Mouse (Mus musculus): Measurements from ENCODE around the gene Foxf2.

Foxf2 gene

DNA sequence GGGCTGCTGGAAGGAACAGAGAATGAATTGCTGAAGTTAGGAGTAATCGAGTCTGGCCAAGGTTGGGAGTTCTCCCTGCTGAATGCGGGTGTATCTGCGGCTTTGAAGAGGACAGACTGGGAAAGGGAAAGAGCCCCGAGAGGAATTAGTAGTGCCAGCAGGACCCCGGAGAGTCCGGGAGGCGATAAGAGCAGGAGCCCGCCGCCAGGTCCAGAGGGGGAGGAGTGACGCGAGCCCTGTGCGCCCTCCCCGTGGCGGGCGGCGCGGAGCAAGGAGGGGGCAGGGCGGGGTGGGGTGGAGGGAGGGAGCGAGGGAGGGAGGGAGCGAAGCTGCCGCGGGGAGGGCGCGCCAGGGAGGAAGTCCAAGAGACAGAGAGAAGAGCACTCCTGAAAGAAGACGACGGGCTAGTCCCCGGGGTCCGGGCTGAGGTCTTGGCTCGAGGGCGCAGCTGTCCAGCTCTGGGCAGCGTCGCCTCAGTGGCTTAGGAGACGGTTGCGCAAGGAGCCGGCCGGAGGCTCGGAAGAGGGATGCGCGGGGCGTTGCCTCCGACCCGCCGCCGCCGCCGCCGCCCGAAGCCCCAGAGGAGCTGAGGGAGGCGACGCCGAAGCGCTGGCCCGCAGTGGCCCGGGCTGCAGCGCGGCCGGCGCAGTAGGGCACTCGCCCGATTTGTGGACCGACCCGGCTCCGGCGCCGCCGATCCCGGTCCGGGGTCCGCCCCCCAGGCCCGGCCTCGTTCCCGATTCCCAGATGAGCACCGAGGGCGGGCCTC, at the start of gene Foxf2:
Gene Foxf2 (plus strand): TSS at position 484 of the 769 bp plus-strand sequence.
- DNase-seq (ENCODE audit: low spot score in 2 of 2): no peak

DNA sequence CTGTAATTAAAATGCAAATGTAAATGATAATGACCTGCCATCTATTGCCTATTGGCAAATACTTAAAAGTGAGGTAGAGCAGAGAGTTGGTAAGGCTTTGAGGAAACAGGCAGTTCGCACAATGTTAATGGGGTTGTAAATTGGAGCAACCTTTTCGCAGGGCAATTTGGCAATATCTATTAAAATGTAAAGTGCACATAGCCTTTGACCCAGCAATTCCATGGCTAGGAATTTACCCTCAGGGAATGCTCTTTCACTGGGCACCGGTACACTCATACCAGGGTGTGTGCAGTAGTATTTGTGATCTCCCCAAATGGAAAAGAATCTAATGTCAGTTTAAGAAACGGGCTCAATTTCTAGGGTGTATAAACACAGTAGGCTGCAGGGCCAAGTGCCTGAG, 48.9 kb upstream of the Foxf2 start:
- no peak for DNase-seq (ENCODE audit: low spot score in 2 of 2)

DNA sequence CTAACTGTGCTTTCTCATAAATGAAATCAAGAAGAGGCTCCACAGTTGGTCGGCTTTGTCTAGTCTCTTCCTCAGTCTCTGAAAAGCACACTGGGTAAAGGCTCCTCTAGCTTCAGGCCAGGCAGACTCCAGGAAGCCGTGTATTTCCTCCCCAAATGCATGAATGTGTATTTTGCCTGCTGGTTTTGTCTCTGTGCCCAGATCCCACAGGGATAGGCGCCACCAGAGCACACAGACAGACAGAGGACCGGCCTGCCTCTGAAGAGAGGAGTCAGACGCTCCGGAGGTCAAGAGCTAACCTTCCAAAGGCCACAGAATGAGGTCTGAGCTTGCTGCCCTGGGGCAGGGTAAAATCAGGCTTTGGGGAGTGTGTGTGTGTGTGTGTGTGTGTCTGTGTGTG, 48.0 kb upstream of the Foxf2 start:
- no peak for DNase-seq (ENCODE audit: low spot score in 2 of 2)

DNA sequence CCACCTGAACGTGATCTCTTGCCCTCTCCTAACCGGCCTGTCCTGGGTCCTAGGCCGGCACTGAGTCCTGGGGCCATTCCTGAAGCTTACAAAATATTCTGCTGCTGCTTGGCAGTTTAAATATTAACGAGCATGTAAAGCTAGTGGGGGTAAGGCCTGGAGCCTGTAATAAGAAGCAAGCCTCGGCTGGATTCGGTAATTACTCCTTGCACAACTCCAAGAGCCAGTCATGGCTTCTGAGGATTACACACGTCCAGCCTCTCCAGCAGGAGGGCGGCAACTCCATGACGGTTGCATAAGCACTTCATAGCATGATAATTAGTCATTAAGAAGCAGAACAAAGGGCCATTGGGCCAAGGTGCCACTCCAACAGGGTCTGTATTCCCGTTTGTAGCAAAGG, 47.2 kb upstream of the Foxf2 start:
- DNase-seq (ENCODE audit: low spot score in 2 of 2): no peak

DNA sequence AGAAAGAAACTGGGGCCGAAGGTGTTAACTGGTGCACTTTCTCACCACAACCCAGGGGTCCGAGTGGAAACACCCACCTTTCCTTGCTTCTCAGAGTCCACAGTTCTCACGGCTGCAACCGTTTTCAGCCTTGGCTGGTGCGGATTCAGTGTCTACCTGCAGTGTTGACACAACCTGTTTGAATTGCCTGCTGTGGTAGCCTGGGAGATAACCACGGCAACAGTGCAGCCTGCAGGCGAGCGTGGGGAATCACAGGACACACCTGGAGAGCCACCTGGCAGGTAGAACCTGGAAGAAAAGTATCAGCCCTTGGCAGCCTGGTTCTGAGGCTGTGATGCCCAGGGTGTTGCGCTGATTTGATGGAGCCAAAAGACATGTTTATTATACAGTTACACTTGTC, 45.8 kb upstream of the Foxf2 start:
- DNase-seq (ENCODE audit: low spot score in 2 of 2): no peak

DNA sequence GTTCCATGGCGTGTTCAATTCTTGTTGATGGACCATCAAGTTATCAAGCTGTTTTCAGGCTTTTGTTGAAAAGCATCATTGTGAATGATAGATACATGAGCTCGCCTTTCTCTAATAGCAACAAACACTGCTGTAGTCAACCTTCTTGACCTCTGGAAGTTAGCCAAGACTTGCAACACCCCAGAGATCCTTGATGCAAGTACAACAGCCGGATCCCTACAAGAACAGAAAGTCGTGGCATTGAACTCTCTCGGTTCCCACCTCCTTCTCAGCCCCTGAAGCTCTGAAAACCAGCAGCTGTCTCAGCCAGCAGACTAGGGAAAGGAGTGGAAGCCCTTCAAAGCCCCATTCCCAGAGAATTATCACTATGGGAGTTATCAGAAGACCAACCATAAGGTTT, 38.3 kb upstream of the Foxf2 start:
- DNase-seq (ENCODE audit: low spot score in 2 of 2): no peak

DNA sequence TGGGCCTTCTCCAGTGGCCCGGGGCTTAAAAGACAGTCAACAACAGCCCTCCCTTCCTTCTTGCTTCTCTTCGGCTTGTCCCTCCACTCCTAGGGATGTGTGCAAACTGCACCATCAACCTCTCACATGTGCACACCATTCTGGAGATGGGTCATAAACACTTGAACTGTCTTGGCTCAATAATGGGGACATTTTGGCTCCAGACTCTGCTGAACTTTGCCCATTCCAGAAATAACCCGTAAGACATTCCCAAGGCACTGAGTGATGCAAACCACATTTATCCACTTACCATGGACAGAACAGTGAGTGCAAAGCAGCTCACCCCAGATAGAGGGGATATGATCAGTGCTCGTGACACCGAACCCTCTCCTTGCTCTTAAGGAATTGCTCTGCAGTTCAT, 26.0 kb upstream of the Foxf2 start:
- no peak for DNase-seq (ENCODE audit: low spot score in 2 of 2)

DNA sequence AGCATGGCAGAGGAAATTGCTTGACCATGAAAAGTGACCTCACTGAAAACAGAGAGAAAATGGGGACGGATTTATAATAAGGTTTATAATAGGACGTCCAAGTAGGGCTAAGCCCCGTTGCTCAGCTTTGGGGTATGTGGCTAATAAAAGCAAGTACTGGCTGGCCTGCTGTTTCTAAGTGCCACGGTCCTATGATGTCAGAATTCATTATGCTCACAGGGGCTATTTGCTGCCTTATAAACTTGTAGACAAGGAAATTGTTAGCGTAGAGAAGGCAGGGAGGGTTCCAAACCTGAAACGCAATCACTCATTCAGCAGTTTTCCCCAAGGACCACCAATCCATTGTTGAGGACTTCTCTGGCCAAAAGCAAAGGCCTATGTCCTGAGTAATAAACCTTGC, 21.7 kb upstream of the Foxf2 start:
- DNase-seq (ENCODE audit: low spot score in 2 of 2): no peak

DNA sequence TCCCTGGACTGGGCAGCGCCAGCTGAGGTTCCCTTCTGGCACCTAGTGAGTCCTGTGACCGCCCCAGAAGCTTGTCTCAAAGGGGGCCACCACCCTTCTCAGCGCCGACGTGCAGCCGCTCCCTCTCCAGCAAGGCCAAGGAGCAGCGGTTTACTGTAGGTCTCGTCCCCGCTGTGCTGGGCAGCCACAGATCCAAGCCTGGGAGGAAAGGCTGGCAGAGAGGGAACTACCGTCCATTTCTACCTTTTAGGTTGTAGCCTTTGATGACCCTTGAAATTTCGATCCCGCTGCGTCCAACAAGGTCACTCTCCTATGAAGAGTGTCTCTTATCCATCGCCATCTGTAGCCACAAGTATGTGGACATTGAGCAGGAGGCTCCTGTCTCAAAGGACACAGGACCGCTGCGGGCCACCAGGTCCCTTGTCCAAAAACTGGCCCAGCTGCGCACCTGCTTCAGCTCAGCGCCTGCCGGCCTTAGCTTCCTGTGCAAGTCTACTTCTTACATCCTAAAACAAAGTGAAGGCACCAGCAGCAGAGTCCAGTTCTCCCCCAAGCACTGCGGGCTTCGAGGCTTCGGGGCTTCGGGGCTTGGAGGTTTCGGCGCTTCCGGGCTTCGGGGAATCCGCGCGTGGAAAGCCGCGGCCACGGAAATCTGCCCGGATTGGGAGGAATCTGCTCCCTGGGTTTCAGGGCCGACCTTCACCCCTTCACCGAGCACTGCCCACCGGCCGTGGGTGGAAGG, 10.7 kb upstream of the Foxf2 start:
- no peak for DNase-seq (ENCODE audit: low spot score in 2 of 2)

DNA sequence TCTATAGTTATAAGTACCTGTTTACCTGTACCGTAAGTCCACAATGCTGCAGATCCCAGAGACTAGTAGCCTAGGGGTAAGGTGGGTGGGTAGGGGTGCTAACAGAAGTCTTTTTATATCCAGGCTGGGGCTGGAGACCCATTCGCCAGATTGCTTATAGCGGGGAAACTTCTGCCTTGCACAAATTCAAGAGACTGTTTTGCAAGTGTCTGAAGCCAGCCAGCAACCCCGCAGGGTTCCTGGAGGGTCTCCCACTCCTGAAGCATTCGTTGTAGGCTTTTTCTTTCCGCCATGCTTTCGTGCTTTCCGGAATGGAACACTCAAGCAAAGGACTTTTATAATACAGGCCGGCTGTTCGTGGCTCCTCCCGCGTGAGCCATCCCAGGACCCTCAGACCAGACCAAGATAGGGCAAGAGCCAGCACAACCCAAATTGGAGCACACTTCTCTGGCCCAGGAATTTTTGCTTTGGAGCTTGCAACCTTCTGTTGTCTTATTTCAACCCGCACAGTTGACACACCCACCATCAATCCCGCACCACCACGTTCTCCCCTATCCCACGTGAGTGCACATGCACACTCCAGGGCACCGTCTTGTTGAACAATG, 10.0 kb upstream of the Foxf2 start:
- no peak for DNase-seq (ENCODE audit: low spot score in 2 of 2)

DNA sequence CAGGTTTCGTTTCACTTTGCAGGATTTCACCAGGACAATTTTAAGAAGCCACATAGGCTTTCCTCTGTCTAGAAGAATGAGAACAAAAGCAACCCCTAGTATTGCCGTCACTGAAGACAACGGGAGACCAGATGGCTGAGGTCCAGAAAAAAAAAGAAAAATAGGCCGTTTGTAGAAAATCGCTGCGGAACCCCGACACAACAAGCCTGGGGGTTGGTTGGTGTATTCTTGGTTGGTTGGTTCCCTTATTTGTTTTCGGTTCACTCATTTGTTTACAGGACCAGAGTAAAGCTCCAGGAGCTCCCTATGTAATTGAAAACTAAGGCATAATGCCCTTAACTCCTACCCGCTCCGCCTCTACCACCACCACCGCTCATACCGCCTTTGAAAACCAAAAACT, 7.6 kb upstream of the Foxf2 start:
- DNase-seq (ENCODE audit: low spot score in 2 of 2): no peak

DNA sequence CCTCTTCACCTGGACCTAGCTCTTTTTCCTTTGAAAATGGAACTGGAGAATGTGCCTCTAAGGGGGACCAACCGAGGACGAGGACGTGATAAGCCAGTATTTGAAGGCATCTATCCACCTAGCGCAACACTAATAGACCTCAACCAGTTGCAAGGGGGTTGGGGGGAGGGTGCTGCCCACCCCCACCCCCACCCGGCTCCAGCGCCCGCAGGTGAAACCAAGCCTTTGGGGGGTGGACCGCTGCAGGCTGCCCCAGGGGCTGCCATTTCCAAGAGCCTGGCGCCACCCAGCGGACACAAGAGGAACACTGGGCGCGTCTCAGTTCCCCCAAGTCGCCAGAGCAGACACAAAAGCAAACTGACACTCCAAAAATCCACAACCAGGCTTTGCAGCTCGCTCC, 7.2 kb upstream of the Foxf2 start:
- peak in 1 of 2 experiments; percentile 69 for DNase-seq (ENCODE audit: low spot score in 2 of 2)

DNA sequence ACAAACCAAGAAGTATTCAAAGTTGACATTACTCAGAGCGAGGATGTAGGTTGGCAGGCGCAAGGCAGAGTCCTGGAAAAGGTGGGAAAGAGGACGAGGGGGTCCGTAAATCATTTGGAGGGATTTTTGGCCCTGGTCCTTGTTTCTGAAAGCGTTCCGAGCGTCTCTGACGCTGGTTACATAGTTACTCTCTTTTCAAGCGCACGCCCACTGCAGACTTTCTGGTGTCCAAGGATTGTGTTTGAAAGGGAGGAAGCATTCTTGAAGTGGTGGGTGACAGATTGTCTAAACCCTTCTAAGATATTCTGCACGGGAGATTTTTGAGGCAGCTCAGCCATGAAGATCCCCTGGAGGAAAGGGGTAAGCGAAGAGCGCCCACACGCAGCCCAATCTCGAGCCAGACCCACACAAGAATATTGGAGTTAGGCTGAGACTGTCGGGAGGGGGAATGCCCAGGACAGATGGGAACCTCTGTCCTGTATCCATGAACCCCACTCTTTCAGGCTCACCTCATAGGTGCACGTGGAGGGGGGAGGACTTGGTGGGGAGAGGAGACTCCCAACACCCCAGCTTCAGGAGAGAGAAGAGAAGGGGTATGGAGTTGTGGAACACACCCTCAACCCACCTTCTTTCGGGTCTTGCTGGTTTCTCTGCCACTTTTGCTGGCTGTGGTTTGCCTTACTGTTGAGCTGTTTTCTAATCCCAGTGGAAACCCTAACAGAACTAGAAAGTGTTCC, 6.5 kb upstream of the Foxf2 start:
- DNase-seq (ENCODE audit: low spot score in 2 of 2): no peak

DNA sequence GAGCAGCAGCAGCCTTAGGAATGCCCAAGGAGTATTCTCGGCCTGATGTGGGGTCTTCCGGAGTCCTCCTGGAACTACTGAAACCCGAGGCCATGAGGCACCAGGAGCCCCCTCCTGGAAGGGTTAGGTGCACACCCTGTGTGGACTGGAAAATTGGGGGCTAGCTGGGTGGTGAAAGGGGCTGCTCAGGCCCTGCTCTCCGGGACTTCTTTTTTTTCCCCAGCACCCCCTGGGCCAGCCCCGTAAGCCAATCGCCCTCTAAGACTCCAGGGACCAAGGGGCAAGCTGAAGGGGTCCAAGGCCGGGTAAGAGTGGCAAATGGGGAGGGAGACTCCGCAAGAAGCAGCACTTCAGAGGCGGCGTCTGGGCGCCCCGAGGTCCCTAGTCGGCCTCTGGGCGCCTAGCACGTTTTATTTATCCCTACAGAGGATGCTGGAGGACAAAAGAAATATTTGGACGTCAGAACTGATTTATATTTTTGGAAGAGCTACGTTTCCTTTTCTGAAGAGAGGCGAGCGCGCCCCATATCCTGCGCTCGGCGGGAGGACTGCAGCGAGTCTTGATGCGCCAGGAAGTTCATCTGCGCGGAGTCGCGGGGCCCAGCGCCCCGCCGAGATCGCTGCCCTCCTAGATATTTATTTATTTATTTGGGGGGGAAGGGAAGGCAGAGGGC, 5.7 kb upstream of the Foxf2 start:
- no peak for DNase-seq (ENCODE audit: low spot score in 2 of 2)

DNA sequence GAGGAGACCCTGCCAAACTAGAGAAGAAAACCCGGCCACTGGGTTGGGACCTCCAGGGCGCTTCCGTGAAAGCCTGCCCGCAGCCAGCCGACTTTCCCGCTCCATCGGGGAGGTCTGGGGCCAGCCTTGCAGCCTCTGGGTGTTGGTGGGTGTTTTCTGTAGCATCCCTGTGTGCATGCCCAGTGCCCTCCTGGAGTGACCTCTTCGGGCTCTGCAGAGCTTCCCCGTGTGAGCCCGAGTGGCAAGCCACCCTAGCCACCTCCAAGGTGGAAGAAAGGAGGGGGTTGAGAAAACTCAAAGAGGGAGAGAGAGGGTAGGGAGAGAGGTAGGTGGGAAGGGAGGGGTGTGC, 5.1 kb upstream of the Foxf2 start:
- DNase-seq (ENCODE audit: low spot score in 2 of 2): no peak

DNA sequence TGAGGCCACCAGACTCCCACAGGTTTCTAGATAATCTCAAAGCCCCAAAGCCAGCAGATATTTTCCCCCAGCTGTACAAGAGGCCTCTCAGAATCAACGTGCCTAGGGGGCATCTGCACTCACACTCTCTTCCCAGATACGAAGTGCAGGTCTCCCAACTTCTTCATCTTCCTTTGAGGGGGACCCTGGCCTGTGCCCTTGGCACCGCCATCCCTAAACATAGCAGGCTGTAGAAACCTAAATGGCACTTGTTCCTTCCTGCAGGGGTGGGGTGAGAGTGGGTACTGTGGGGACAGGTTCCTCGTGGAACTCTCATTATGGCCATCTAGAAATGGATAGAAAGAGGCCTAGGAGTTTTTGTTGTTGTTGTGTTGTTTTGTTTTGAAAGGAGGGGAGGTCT, 4.7 kb upstream of the Foxf2 start:
- no peak for DNase-seq (ENCODE audit: low spot score in 2 of 2)

DNA sequence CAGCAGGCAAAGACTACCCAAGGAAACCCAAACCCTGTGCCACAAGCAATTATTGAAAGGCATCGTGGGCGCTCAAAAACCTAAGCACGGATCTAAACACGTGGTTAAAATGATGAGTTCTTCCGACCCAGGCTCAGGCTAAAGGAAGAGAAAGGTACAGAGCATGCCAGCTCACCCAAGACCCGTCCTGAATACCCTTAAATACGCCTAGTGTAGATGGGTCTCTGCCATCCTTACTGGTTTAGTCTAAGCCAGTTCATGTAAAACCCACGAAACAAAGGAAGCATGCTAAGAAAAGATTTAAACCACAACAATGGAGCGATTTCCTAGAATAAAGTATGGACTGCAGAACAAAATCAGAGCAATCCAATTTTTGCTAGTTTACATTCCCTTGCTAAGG, 3.9 kb upstream of the Foxf2 start:
- no peak for DNase-seq (ENCODE audit: low spot score in 2 of 2)

DNA sequence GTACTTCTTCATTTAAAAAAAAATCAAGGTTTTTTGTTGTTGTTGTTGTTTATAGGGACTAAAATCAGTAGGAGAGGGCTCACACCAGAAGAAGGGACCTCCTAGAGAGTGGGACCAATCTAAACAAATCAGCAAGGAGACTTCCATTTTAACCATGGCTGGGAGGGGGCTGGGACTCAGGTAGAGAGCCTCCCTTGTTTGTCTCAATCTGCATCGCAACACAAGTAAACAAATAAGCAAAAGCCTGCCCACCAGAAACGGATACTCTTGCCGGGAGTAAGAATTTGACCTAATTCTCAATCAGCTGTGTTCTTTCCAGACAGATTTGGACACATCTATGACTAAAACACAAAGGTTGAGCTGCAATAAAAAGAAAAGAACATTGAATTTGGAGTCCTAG, 3.2 kb upstream of the Foxf2 start:
- no peak for DNase-seq (ENCODE audit: low spot score in 2 of 2)

DNA sequence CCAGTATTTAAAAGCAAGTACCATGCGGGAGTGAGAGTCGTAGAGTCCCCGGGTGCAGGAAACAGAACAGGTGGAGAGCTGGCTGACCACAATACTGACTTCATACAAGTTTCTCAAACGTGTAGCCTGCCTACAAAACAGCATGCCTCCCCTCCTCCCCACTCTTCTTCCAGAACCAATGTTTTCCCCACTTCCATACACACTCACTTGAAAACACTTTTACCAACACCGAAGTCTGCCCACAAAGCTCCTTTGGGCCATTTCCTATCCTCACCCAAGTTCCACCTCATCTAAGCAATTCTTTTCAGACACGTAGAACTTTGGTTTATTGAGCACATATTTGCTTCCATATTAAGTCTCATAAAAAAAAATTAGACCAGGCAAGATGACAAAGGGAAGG, 2.3 kb upstream of the Foxf2 start:
- no peak for DNase-seq (ENCODE audit: low spot score in 2 of 2)

DNA sequence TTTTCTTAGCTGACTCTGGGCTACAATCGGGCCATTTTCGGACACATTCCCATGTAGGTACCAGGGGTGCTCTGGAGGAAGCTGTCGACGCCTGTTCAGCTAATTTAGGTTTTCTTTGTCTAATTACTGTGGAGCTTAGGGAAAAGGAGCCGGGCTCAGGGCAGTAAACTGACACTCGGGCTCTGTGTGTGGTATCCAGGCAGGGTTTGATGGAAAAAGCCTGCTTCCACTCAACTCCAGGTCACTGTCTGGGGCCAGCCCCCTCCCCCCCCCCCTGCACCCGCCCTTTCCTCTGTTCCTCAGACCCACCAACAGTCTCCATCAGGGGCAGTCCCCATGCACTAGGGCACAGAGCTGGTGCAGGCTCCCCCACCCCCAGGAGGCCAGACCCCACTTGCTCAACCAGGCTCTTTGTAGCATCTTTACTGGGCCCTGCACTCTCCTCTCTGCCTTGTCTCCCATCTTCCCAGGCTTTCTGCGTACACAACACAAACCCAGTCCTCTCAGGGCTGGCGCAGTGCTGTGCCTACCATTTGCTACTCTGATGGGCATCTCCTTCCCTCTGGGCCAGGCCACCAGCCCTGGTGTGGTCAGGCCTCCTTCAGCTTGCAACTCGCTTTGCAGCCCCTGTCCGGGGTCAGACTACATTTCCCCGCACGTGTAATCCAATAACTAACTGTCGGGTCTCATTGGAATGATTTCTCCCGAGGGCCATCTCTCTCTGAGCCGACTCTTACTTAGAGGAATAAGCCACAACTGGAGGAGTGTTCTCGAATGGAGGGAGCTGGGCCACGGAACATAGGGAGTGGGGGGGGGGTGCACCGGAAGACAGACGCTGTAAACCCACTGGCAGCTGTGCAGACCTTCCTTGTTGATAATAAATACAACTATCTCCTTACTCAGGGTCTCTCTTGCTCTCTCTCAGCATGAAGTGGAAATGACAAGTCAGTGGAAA, 1.4 kb upstream of the Foxf2 start:
- no peak for DNase-seq (ENCODE audit: low spot score in 2 of 2)

DNA sequence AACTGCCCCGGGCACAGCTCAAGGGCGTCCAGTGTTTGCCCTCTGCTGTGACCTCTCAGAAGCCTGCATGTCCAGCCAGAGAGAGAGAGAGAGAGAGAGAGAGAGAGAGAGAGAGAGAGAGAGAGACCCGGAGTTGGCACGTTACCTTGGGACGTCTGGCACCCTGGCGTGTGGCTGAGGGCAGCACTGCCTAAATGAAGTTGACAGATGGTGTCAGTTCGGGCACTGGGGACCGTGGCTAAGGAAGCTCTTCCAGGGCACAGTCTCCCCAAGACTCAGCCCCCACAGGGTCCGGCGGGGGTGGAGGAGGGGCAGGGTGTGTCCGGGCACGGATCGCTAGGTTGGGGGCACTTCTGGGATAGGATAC, 667 bp upstream of the Foxf2 start:
- DNase-seq (ENCODE audit: low spot score in 2 of 2): no peak

Measured in cerebellum, postnatal 4 days (tissue).